Mouse (Mus musculus): ENCODE results near the gene Nell2. TPM values are rescaled to one million over a fixed set of nuclear protein-coding genes. Genes with fewer than 3 reads are reported as not detected.

Gene Nell2
- polyA plus RNA-seq, 2 experiments = 0.20 TPM

GRCm38 (mm10) chr15:95055081-95055650 is 473.2 kb downstream of the Nell2 start:
- Histone ChIP-seq H3K4me1 (replicated peaks; ENCODE audit: control insufficient read depth in 2 of 2, insufficient read depth in 2 of 2, low read length in 1 of 2) (no peaks in the 10 kb centered on the region), H3K9ac (replicated peaks) (no peak overlapping the region), H3K9me3 (ENCODE audit: control insufficient read depth, low read length) (no peaks in the 10 kb centered on the region), H3K36me3 (replicated peaks; ENCODE audit: control insufficient read depth, insufficient read depth, low read depth) (no peaks in the 10 kb centered on the region), H3K4me3 (ENCODE audit: insufficient read depth in 1 of 2, low read depth in 2 of 2, low read length in 2 of 2) (no peak overlapping the region), H3K4me2 (ENCODE audit: low read depth) (no peak overlapping the region), H3K27me3 (ENCODE audit: control insufficient read depth, insufficient read depth, low read length) (no peaks in the 10 kb centered on the region), H3K27ac (no peak overlapping the region)
- DNase-seq (ENCODE audit: low read depth in 3 of 3, low spot score in 3 of 3) = no peak
- TF ChIP-seq CTCF (IDR thresholded peaks at IDR 0.05; ENCODE audit: low read depth) = no peak
- no peak for TF ChIP-seq EP300 (IDR thresholded peaks at IDR 0.05; ENCODE audit: low read depth)
- WGBS (ENCODE audit: insufficient replicate concordance) = 74% methylated on average over 8 of the region's 8 CpGs
- no peak for ATAC-seq (ENCODE audit: insufficient read depth)

GRCm38 (mm10) chr15:95049171-95049729 is 479.1 kb downstream of the Nell2 start:
- WGBS (ENCODE audit: insufficient replicate concordance) = 53% methylated on average over 6 of the region's 6 CpGs
- DNase-seq (ENCODE audit: low read depth in 3 of 3, low spot score in 3 of 3) (no peak), ATAC-seq (ENCODE audit: insufficient read depth) (no peak)
- H3K9ac ChIP-seq (replicated peaks) = no peak overlapping the region
- no peak overlapping the region for H3K27ac ChIP-seq
- H3K9me3 ChIP-seq (ENCODE audit: control insufficient read depth, low read length) = no peaks in the 10 kb centered on the region
- TF ChIP-seq EP300 (IDR thresholded peaks at IDR 0.05; ENCODE audit: low read depth) = no peak
- no peak for TF ChIP-seq CTCF (IDR thresholded peaks at IDR 0.05; ENCODE audit: low read depth)
- H3K4me1 ChIP-seq (replicated peaks; ENCODE audit: control insufficient read depth in 2 of 2, insufficient read depth in 2 of 2, low read length in 1 of 2) = no peaks in the 10 kb centered on the region
- no peak overlapping the region for H3K4me3 ChIP-seq (ENCODE audit: insufficient read depth in 1 of 2, low read depth in 2 of 2, low read length in 2 of 2)
- no peak overlapping the region for H3K4me2 ChIP-seq (ENCODE audit: low read depth)
- no peaks in the 10 kb centered on the region for H3K27me3 ChIP-seq (ENCODE audit: control insufficient read depth, insufficient read depth, low read length)
- H3K36me3 ChIP-seq (replicated peaks; ENCODE audit: control insufficient read depth, insufficient read depth, low read depth) = no peaks in the 10 kb centered on the region

DNA sequence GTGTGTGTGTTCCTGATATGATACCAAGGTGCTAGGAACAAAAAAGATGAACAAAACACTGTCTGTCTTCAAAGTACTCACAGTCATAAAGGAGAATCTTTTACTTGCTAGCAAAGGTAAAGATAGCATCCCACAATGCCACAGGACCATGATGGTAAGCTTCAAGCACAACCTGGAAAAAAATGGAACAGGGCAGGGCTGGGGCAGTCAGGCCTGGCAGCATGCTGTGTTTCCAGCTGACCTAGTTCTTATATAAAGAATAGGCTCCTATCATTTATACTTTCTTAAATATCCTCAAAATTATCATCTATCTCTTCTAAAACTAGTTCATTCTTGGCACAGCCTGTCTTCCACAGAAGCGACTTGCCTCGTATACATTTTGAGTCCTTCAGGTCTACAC is 480.9 kb downstream of the Nell2 start:
- Histone ChIP-seq H3K27ac (no peak overlapping the region), H3K9me3 (ENCODE audit: control insufficient read depth, low read length) (no peaks in the 10 kb centered on the region), H3K27me3 (ENCODE audit: control insufficient read depth, insufficient read depth, low read length) (no peaks in the 10 kb centered on the region), H3K36me3 (replicated peaks; ENCODE audit: control insufficient read depth, insufficient read depth, low read depth) (no peaks in the 10 kb centered on the region), H3K4me1 (replicated peaks; ENCODE audit: control insufficient read depth in 2 of 2, insufficient read depth in 2 of 2, low read length in 1 of 2) (no peaks in the 10 kb centered on the region), H3K9ac (replicated peaks) (no peak overlapping the region), H3K4me3 (ENCODE audit: insufficient read depth in 1 of 2, low read depth in 2 of 2, low read length in 2 of 2) (no peak overlapping the region), H3K4me2 (ENCODE audit: low read depth) (no peak overlapping the region)
- DNase-seq (ENCODE audit: low read depth in 3 of 3, low spot score in 3 of 3) (no peak), ATAC-seq (ENCODE audit: insufficient read depth) (no peak)
- WGBS (ENCODE audit: insufficient replicate concordance) = 83% methylated on average over 2 of the region's 2 CpGs
- TF ChIP-seq CTCF (IDR thresholded peaks at IDR 0.05; ENCODE audit: low read depth) = no peak
- TF ChIP-seq EP300 (IDR thresholded peaks at IDR 0.05; ENCODE audit: low read depth) = no peak

DNA sequence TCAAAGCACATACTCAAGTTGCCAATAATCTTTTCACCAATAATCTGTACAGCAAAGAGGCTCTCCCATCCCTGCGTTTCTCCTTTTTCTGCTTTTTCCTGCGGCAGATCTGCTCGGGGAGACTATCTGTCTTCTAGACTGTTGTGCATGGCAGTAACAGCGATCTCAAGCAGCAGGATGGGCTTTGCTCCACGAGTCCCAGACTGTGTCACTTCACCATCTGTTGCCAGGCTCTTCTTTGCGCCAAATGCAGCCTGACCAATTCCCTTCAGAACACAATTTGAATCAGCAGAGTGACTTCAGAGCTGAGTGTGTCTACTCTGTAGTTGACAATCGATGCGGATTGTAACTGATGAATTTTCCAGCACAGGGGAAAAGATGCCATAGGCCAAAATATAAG is 484.3 kb downstream of the Nell2 start:
- no peak for TF ChIP-seq EP300 (IDR thresholded peaks at IDR 0.05; ENCODE audit: low read depth)
- no peak for TF ChIP-seq CTCF (IDR thresholded peaks at IDR 0.05; ENCODE audit: low read depth)
- H3K9ac ChIP-seq (replicated peaks) = no peak overlapping the region
- no peaks in the 10 kb centered on the region for H3K4me1 ChIP-seq (replicated peaks; ENCODE audit: control insufficient read depth in 2 of 2, insufficient read depth in 2 of 2, low read length in 1 of 2)
- no peak overlapping the region for H3K4me3 ChIP-seq (ENCODE audit: insufficient read depth in 1 of 2, low read depth in 2 of 2, low read length in 2 of 2)
- H3K27me3 ChIP-seq (ENCODE audit: control insufficient read depth, insufficient read depth, low read length) = no peaks in the 10 kb centered on the region
- H3K27ac ChIP-seq = no peak overlapping the region
- no peak overlapping the region for H3K4me2 ChIP-seq (ENCODE audit: low read depth)
- 59% methylated on average over 8 of the region's 8 CpGs for WGBS (ENCODE audit: insufficient replicate concordance)
- H3K36me3 ChIP-seq (replicated peaks; ENCODE audit: control insufficient read depth, insufficient read depth, low read depth) = no peaks in the 10 kb centered on the region
- H3K9me3 ChIP-seq (ENCODE audit: control insufficient read depth, low read length) = no peaks in the 10 kb centered on the region
- ATAC-seq (ENCODE audit: insufficient read depth) (no peak), DNase-seq (ENCODE audit: low read depth in 3 of 3, low spot score in 3 of 3) (no peak)

GRCm38 (mm10) chr15:95042437-95042836 is 485.9 kb downstream of the Nell2 start:
- Histone ChIP-seq H3K9ac (replicated peaks) (no peak overlapping the region), H3K36me3 (replicated peaks; ENCODE audit: control insufficient read depth, insufficient read depth, low read depth) (no peaks in the 10 kb centered on the region), H3K27ac (no peak overlapping the region), H3K4me3 (ENCODE audit: insufficient read depth in 1 of 2, low read depth in 2 of 2, low read length in 2 of 2) (no peak overlapping the region), H3K4me2 (ENCODE audit: low read depth) (no peak overlapping the region), H3K9me3 (ENCODE audit: control insufficient read depth, low read length) (no peaks in the 10 kb centered on the region), H3K27me3 (ENCODE audit: control insufficient read depth, insufficient read depth, low read length) (no peaks in the 10 kb centered on the region), H3K4me1 (replicated peaks; ENCODE audit: control insufficient read depth in 2 of 2, insufficient read depth in 2 of 2, low read length in 1 of 2) (no peaks in the 10 kb centered on the region)
- WGBS (ENCODE audit: insufficient replicate concordance) = 53% methylated on average over 9 of the region's 9 CpGs
- no peak for ATAC-seq (ENCODE audit: insufficient read depth)
- DNase-seq (ENCODE audit: low read depth in 3 of 3, low spot score in 3 of 3) = no peak
- TF ChIP-seq CTCF (IDR thresholded peaks at IDR 0.05; ENCODE audit: low read depth) = no peak
- TF ChIP-seq EP300 (IDR thresholded peaks at IDR 0.05; ENCODE audit: low read depth) = no peak
